Mouse (Mus musculus) urinary bladder, postnatal 25 days (tissue): ENCODE measurements around the gene Cebpb.
A peak's percentile ranks its signal among the peaks of the same experiment; 100 is the strongest.

Experiments used
- DNase-seq: peaks from one replicate; pipeline ENCODE4 v3.0.0; 2022; ENCODE audit warnings: low spot score

Gene Cebpb

GRCm38 (mm10) chr2:167691871-167692661 lies 3.4 kb downstream of the Cebpb start:
- DNase-seq, result no peak

- DNase-seq, result no peak
These were observed 4.1 kb downstream of the Cebpb start for GRCm38 (mm10) chr2:167692831-167693230.

- no peak for DNase-seq
These were observed 4.8 kb downstream of the Cebpb start for GRCm38 (mm10) chr2:167693540-167693939.

- DNase-seq, result no peak
These were observed 5.5 kb downstream of the Cebpb start for GRCm38 (mm10) chr2:167694244-167694643.

- no peak for DNase-seq
These were observed 6.2 kb downstream of the Cebpb start for GRCm38 (mm10) chr2:167694963-167695362.

- no peak for DNase-seq
These were observed 6.8 kb downstream of the Cebpb start for GRCm38 (mm10) chr2:167695491-167695890.

- DNase-seq, result no peak
These were observed 7.4 kb downstream of the Cebpb start for GRCm38 (mm10) chr2:167696143-167696542.

GRCm38 (mm10) chr2:167697902-167698301 lies 9.2 kb downstream of the Cebpb start:
- peak; percentile 24 for DNase-seq

GRCm38 (mm10) chr2:167700018-167700417 lies 11.3 kb downstream of the Cebpb start:
- DNase-seq, result no peak

GRCm38 (mm10) chr2:167701472-167701871 lies 12.8 kb downstream of the Cebpb start:
- DNase-seq, result no peak

GRCm38 (mm10) chr2:167702126-167702525 lies 13.4 kb downstream of the Cebpb start:
- no peak for DNase-seq

- no peak for DNase-seq
These were observed 15.7 kb downstream of the Cebpb start for GRCm38 (mm10) chr2:167704409-167704808.

GRCm38 (mm10) chr2:167706183-167706939 lies 17.6 kb downstream of the Cebpb start:
- no peak for DNase-seq

GRCm38 (mm10) chr2:167708373-167708772 lies 19.7 kb downstream of the Cebpb start:
- no peak for DNase-seq

GRCm38 (mm10) chr2:167709969-167710368 lies 21.3 kb downstream of the Cebpb start:
- no peak for DNase-seq

- DNase-seq, result no peak
These were observed 21.9 kb downstream of the Cebpb start for GRCm38 (mm10) chr2:167710574-167710973.

- DNase-seq, result no peak
These were observed 24.4 kb downstream of the Cebpb start for GRCm38 (mm10) chr2:167712872-167713821.

- no peak for DNase-seq
These were observed 25.6 kb downstream of the Cebpb start for GRCm38 (mm10) chr2:167714298-167714697.

- no peak for DNase-seq
These were observed 26.3 kb downstream of the Cebpb start for GRCm38 (mm10) chr2:167715008-167715407.

- DNase-seq, result no peak
These were observed 28.5 kb downstream of the Cebpb start for GRCm38 (mm10) chr2:167717208-167717607.

- no peak for DNase-seq
These were observed 30.8 kb downstream of the Cebpb start for GRCm38 (mm10) chr2:167719520-167719919.
